17 mouse cellular contexts compared by ENCODE assay signal in genomic region chr7:135089626-135090025, GRCm38 (mm10).
"Had no signal": no experiment of that assay in that cellular context is flagged by ENCODE, and none has a peak within 500 bp of the region (broad histone marks: within the 10 kb centered on the region; RNA-seq: fewer than 3 reads in every experiment).

No protein-coding gene starts in this region.

- H3K9ac ChIP-seq: limb, embryonic 13.5 days; liver, embryonic 12.5 days; liver, embryonic 15.5 days; lung, embryonic 15.5 days had no signal

- H3K27ac ChIP-seq: kidney, postnatal 0 days; layer of hippocampus, adult 2 months; limb, embryonic 10.5 days; limb, embryonic 13.5 days; liver, embryonic 12.5 days; liver, embryonic 15.5 days; lung, embryonic 15.5 days had no signal

- H3K9me3 ChIP-seq: limb, embryonic 10.5 days; limb, embryonic 13.5 days; liver, embryonic 12.5 days; liver, embryonic 15.5 days; lung, embryonic 15.5 days had no signal

- H3K4me3 ChIP-seq: layer of hippocampus, adult 2 months; limb, embryonic 10.5 days; limb, embryonic 13.5 days; liver, embryonic 12.5 days; liver, embryonic 15.5 days; lung, embryonic 15.5 days had no signal

- H3K27me3 ChIP-seq: limb, embryonic 13.5 days; liver, embryonic 12.5 days; liver, embryonic 15.5 days; lung, embryonic 15.5 days had no signal

- H3K4me1 ChIP-seq: limb, embryonic 10.5 days; limb, embryonic 13.5 days; liver, embryonic 12.5 days; liver, embryonic 15.5 days; lung, embryonic 15.5 days had no signal

- DNase-seq: kidney, postnatal 25 days; layer of hippocampus, adult 9-11 months; liver; lung, adult 18-20 months; lung, postnatal 10 days; lung, postnatal 4 days; midbrain, embryonic 14.5 days; thymus, adult 18-20 months; thymus, postnatal 36 days had no signal

- ATAC-seq: liver, embryonic 12.5 days had no signal

- H3K36me3 ChIP-seq: liver, embryonic 12.5 days; liver, embryonic 15.5 days had no signal

- H3K4me2 ChIP-seq: limb, embryonic 13.5 days; liver, embryonic 12.5 days; liver, embryonic 15.5 days; lung, embryonic 15.5 days; midbrain, embryonic 11.5 days had no signal
